Mouse (Mus musculus) liver, embryonic 12.5 days (tissue): ENCODE data around the gene Cuta. TPM values are rescaled to one million over a fixed set of nuclear protein-coding genes. Genes with fewer than 3 reads are reported as not detected.
A peak's percentile ranks its signal among the peaks of the same experiment; 100 is the strongest.

Source experiments
- ATAC-seq: fragments of 200-750 bp; cut with Nextera tagmentation; 2 replicates; pipeline ENCODE4 v1.8.0; 2017; ENCODE audit warnings: moderate number of reproducible peaks, mild to moderate bottlenecking, moderate library complexity
- H3K27ac ChIP-seq: fragments of 300-500 bp; sonication (generic); 2 replicates; pipeline ENCODE4 v1.5.1; 2016; ENCODE audit warnings: mild to moderate bottlenecking
- H3K27me3 ChIP-seq: fragments of 300-500 bp; sonication (generic); replicated peaks from 2 replicates; pipeline ENCODE4 v1.6.1; 2016; ENCODE audit warnings: mild to moderate bottlenecking, moderate library complexity
- H3K36me3 ChIP-seq: fragments of 300-500 bp; sonication (generic); 2 replicates; pipeline ENCODE4 v1.6.1; 2016; ENCODE audit warnings: mild to moderate bottlenecking, moderate library complexity
- H3K4me1 ChIP-seq: fragments of 300-500 bp; sonication (generic); 2 replicates; pipeline ENCODE4 v1.6.1; 2016
- H3K4me2 ChIP-seq: fragments of 300-500 bp; sonication (generic); 2 replicates; pipeline ENCODE4 v1.6.1; 2016; ENCODE audit warnings: mild to moderate bottlenecking, moderate library complexity
- H3K4me3 ChIP-seq: fragments of 300-500 bp; sonication (generic); 2 replicates; pipeline ENCODE4 v1.5.1; 2016; ENCODE audit warnings: mild to moderate bottlenecking, moderate library complexity
- H3K9ac ChIP-seq: fragments of 300-500 bp; sonication (generic); 2 replicates; pipeline ENCODE4 v1.6.1; 2016; ENCODE audit warnings: mild to moderate bottlenecking, moderate library complexity
- H3K9me3 ChIP-seq: fragments of 300-500 bp; sonication (generic); replicated peaks from 2 replicates; pipeline ENCODE4 v1.6.1; 2016; ENCODE audit warnings: mild to moderate bottlenecking, moderate library complexity
- WGBS: fragments of 180-500 bp; shearing (Covaris S2); methylation state at CpG from one replicate; pipeline ENCODE4 v1.1.7; 2016; ENCODE audit not compliant: insufficient replicate concordance; 5-methylcytosine and 5-hydroxymethylcytosine counted together
- polyA plus RNA-seq: library from polyadenylated mRNA; unstranded; fragments of >200 nt; fragmentation: Nextera tagmentation; extraction: Ambion mirVana; gene quantifications from 2 replicates; pipeline ENCODE4 v1.2.1, GENCODE M21; 2016

The Cuta gene
- polyA plus RNA-seq, 1 experiment from 2014 or later = 129 TPM

GRCm38 (mm10) chr17:26970221-26970620 lies 30.9 kb upstream of the Cuta start:
- Histone ChIP-seq H3K9me3 (no peaks in the 10 kb centered on the region), H3K27me3 (no peaks in the 10 kb centered on the region), H3K36me3 (peaks cover 30% of the 10 kb centered on the region), H3K4me1 (peaks cover 45% of the 10 kb centered on the region), H3K4me3 (no peak overlapping the region), H3K4me2 (no peak overlapping the region), H3K9ac (no peak overlapping the region), H3K27ac (no peak overlapping the region)
- 44% methylated on average over 12 of the region's 12 CpGs for WGBS
- ATAC-seq = no peak

DNA sequence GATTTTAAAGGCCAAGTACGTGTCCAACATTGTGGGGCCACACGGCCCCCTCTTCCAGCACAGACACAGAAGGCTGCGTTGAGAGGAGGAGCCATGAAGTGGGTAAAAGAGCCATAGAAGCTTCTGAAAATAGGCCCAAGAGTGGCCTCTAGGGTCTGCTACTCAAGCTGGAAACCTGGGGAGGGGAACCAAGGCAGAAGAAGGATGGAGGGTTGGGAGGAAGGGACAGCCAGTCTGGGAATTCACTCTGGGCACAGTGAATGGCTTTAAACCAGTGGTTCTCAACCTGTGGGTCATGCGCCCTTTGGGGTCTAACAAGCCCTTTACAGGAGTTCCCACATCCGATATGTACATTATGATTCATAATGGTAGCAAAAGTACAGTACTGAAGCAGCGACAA lies 29.9 kb upstream of the Cuta start:
- no peak for ATAC-seq
- Histone ChIP-seq H3K27me3 (no peaks in the 10 kb centered on the region), H3K9me3 (no peaks in the 10 kb centered on the region), H3K36me3 (peaks cover 25% of the 10 kb centered on the region), H3K9ac (no peak overlapping the region), H3K4me2 (no peak overlapping the region), H3K4me3 (no peak overlapping the region), H3K27ac (no peak overlapping the region), H3K4me1 (peaks cover 35% of the 10 kb centered on the region)
- WGBS = 81% methylated on average over 6 of the region's 6 CpGs

DNA sequence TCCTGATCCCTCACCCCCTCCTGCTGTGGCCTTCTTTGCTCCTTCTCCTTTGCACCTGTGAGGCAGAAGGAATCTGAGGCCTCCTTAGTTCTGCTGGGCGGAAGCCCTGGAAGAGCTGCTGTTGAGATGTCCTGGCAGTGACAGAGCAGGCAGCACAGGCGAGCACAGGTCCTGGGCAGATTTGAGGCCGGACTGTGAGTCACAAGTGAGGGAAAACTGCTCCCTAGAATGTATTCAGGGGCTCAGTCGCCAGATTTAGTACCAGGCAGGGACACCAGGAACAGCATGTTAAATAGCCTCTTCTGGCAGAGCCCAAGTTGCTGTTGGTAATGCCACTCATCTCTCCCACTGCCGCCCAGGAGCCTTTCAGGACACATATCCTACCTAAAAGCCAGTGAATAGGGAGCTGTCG lies 28.8 kb upstream of the Cuta start:
- Histone ChIP-seq H3K27ac (no peak overlapping the region), H3K36me3 (peaks cover 28% of the 10 kb centered on the region), H3K9me3 (no peaks in the 10 kb centered on the region), H3K9ac (no peak overlapping the region), H3K4me1 (peaks cover 25% of the 10 kb centered on the region), H3K4me2 (no peak overlapping the region), H3K27me3 (no peaks in the 10 kb centered on the region), H3K4me3 (no peak overlapping the region)
- ATAC-seq = no peak
- whole genome bisulfite sequencing = 79% methylated on average over 6 of the region's 6 CpGs

DNA sequence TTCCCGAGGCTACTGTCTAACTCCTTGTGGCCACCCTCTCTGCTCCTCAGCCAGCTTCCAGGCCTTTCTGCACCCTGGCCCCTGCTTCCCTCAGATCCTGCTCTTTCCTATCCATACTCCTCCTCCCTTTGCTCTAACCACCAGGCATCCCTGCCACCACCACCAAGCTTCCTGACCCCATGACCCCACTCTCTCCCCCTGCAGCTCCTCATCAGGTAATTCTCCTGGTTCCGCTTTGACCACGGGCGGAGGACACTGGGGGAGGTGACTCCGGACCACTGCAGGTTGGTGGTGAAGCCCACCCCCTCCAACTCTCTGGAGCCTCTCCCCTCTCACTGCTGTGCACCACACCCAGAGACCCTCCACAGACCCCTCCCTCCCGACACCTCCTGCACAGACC lies 28.1 kb upstream of the Cuta start:
- H3K36me3 ChIP-seq = peaks cover 35% of the 10 kb centered on the region
- 84% methylated on average over 6 of the region's 6 CpGs for WGBS
- H3K4me1 ChIP-seq = peaks cover 23% of the 10 kb centered on the region
- no peak overlapping the region for H3K4me3 ChIP-seq
- H3K27ac ChIP-seq = no peak overlapping the region
- H3K27me3 ChIP-seq = no peaks in the 10 kb centered on the region
- no peaks in the 10 kb centered on the region for H3K9me3 ChIP-seq
- ATAC-seq = no peak
- H3K9ac ChIP-seq = no peak overlapping the region
- no peak overlapping the region for H3K4me2 ChIP-seq

DNA sequence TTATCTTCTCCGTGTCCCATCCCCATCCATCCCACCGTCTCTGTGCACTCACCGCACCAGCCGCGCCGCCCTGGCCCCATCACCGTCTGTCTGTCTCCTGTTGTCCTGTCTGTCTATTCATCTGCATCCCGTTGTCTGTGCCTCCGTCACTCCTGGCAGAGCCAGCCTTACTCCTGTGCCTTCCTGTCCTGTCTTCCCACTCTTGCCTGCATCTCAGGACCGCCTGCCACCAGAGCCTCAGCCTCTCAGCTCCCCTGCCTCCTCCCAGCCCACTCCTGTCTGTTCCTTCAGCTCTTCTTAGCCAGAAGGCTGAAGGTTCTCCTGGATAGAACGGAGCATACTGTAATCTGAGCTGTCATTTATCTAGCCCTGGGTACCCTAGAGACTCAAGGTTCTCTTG lies 27.6 kb upstream of the Cuta start:
- Histone ChIP-seq H3K36me3 (peaks cover 40% of the 10 kb centered on the region), H3K27ac (no peak overlapping the region), H3K4me2 (no peak overlapping the region), H3K9ac (no peak overlapping the region), H3K4me3 (no peak overlapping the region), H3K9me3 (no peaks in the 10 kb centered on the region), H3K4me1 (peaks cover 18% of the 10 kb centered on the region), H3K27me3 (no peaks in the 10 kb centered on the region)
- no peak for ATAC-seq
- WGBS = 83% methylated on average over 11 of the region's 11 CpGs

GRCm38 (mm10) chr17:26961572-26962240 lies 22.3 kb upstream of the Cuta start:
- Histone ChIP-seq H3K27me3 (no peaks in the 10 kb centered on the region), H3K9me3 (no peaks in the 10 kb centered on the region), H3K4me1 (peaks cover 41% of the 10 kb centered on the region), H3K4me3 (no peak overlapping the region), H3K27ac (no peak overlapping the region), H3K4me2 (no peak overlapping the region), H3K9ac (no peak overlapping the region), H3K36me3 (peaks cover 60% of the 10 kb centered on the region)
- 88% methylated on average over 21 of the region's 21 CpGs for WGBS
- no peak for ATAC-seq

GRCm38 (mm10) chr17:26959815-26960214 lies 20.4 kb upstream of the Cuta start:
- no peak for ATAC-seq
- 78% methylated on average over 4 of the region's 4 CpGs for WGBS
- no peaks in the 10 kb centered on the region for H3K27me3 ChIP-seq
- H3K4me3 ChIP-seq = no peak overlapping the region
- no peak overlapping the region for H3K9ac ChIP-seq
- no peak overlapping the region for H3K4me2 ChIP-seq
- H3K9me3 ChIP-seq = no peaks in the 10 kb centered on the region
- H3K27ac ChIP-seq = no peak overlapping the region
- peaks cover 60% of the 10 kb centered on the region for H3K4me1 ChIP-seq
- H3K36me3 ChIP-seq = peaks cover 57% of the 10 kb centered on the region

- no peak overlapping the region for H3K9ac ChIP-seq
- no peak overlapping the region for H3K4me2 ChIP-seq
- ATAC-seq = no peak
- H3K9me3 ChIP-seq = no peaks in the 10 kb centered on the region
- WGBS = 58% methylated on average over 5 of the region's 5 CpGs
- peaks cover 56% of the 10 kb centered on the region for H3K36me3 ChIP-seq
- H3K4me3 ChIP-seq = no peak overlapping the region
- H3K4me1 ChIP-seq = peaks cover 69% of the 10 kb centered on the region
- peak overlapping the region; percentile 55 for H3K27ac ChIP-seq
- H3K27me3 ChIP-seq = peaks cover 2% of the 10 kb centered on the region
These were observed 19.5 kb upstream of the Cuta start for GRCm38 (mm10) chr17:26958880-26959279.

- Histone ChIP-seq H3K27ac (peak overlapping the region; percentile 89; the same call in 1 of the 2 replicates), H3K4me2 (peak overlapping the region; percentile 69), H3K4me3 (no peak overlapping the region), H3K9me3 (no peaks in the 10 kb centered on the region), H3K4me1 (peaks cover 79% of the 10 kb centered on the region), H3K27me3 (peaks cover 12% of the 10 kb centered on the region), H3K9ac (no peak overlapping the region), H3K36me3 (peaks cover 51% of the 10 kb centered on the region)
- ATAC-seq = no peak
- WGBS = 92% methylated on average over 5 of the region's 5 CpGs
These were observed 18.5 kb upstream of the Cuta start for GRCm38 (mm10) chr17:26957872-26958271.

- Histone ChIP-seq H3K9me3 (no peaks in the 10 kb centered on the region), H3K4me3 (peak overlapping the region; percentile 50), H3K36me3 (peaks cover 42% of the 10 kb centered on the region), H3K27ac (peak overlapping the region; percentile 89), H3K9ac (peak overlapping the region; percentile 76), H3K27me3 (peaks cover 22% of the 10 kb centered on the region), H3K4me2 (peak overlapping the region; percentile 69), H3K4me1 (peaks cover 89% of the 10 kb centered on the region)
- ATAC-seq = peak; percentile 86
- WGBS = 23% methylated on average over 18 of the region's 18 CpGs
These were observed 17.5 kb upstream of the Cuta start for GRCm38 (mm10) chr17:26956895-26957294.

- 57% methylated on average over 5 of the region's 5 CpGs for WGBS
- peak overlapping the region; percentile 89 for H3K27ac ChIP-seq
- H3K36me3 ChIP-seq = peaks cover 36% of the 10 kb centered on the region
- peak overlapping the region; percentile 76 for H3K9ac ChIP-seq
- H3K9me3 ChIP-seq = no peaks in the 10 kb centered on the region
- H3K27me3 ChIP-seq = peaks cover 27% of the 10 kb centered on the region
- no peak; the same call in 1 of the 2 replicates for ATAC-seq
- peak overlapping the region; percentile 69 for H3K4me2 ChIP-seq
- peak overlapping the region; percentile 50 for H3K4me3 ChIP-seq
- H3K4me1 ChIP-seq = peaks cover 95% of the 10 kb centered on the region
These were observed 16.9 kb upstream of the Cuta start for GRCm38 (mm10) chr17:26956309-26956708.

DNA sequence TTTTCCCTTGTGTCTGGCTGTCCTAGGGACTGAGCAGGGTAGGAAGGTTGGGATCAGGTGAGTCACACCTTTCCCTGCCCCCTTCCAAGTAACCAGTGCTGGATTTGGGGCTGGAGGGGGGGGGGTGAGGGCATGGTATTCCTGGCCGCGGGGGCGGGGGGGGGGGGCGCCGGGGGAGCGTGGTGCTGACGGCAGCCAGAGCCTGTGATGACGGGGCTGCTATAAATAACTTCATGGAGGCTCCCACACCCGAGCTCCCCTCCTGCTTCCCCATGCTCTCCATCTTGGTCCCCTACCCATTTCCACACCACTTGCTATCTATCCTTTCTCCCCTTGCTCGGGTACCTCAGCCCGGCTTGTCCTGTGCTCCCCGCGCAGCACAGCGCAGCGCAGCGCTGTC lies 14.4 kb upstream of the Cuta start:
- Histone ChIP-seq H3K9me3 (no peaks in the 10 kb centered on the region), H3K9ac (peak overlapping the region; percentile 55), H3K4me1 (peaks cover 98% of the 10 kb centered on the region), H3K4me2 (peak overlapping the region; percentile 68), H3K36me3 (peaks cover 17% of the 10 kb centered on the region), H3K27ac (no peak overlapping the region), H3K27me3 (peaks cover 36% of the 10 kb centered on the region), H3K4me3 (no peak overlapping the region)
- no peak for ATAC-seq
- WGBS = 50% methylated on average over 7 of the region's 16 CpGs

DNA sequence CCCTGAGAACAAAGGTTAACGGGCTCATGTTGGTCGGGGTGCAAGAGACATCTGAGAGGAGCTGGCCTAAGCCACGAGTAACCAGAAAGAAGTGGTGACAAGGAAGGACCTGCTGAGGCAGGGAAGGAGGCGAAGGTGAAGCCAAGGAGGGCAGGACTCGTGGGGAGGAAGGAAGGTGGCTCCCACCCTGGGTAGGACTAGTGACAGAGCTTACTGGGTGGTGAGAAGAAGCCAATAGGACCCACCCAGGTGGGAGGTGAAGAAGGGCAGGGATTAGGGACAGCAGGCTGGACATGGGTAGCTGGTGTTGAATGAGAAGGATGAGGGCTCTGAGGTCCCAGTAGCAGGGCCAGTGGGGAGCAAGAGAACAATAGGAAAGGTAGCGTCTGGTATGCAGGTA lies 13.8 kb upstream of the Cuta start:
- peak overlapping the region; percentile 55 for H3K9ac ChIP-seq

More for the DNA sequence above, 13.8 kb upstream of the Cuta start:
- Histone ChIP-seq H3K9me3 (no peaks in the 10 kb centered on the region), H3K27me3 (peaks cover 37% of the 10 kb centered on the region), H3K4me3 (no peak overlapping the region), H3K4me2 (peak overlapping the region; percentile 68), H3K27ac (no peak overlapping the region), H3K36me3 (peaks cover 17% of the 10 kb centered on the region), H3K4me1 (peaks cover 98% of the 10 kb centered on the region)
- ATAC-seq = no peak
- 38% methylated on average over 6 of the region's 6 CpGs for WGBS
